Mouse (Mus musculus) embryonic facial prominence, embryonic 12.5 days (tissue): ENCODE measurements at regions not wholly inside any gene's neighbourhood (a gene's known extent, or its start where the extent isn't known, plus 50 kb on each side); places are given as distances from the start of the nearest gene placed in this dataset.

Source experiments
- ATAC-seq: fragments of 200-750 bp; cut with Nextera tagmentation; 2 replicates; pipeline ENCODE4 v1.8.0; 2017; ENCODE audit not compliant: insufficient number of reproducible peaks, insufficient read depth, low FRiP score, low TSS enrichment
- H3K27ac ChIP-seq: fragments of 300-500 bp; sonication (generic); 2 replicates; pipeline ENCODE4 v1.5.1; 2016; ENCODE audit warnings: mild to moderate bottlenecking
- H3K27me3 ChIP-seq: fragments of 300-500 bp; sonication (generic); 2 replicates; pipeline ENCODE4 v1.6.1; 2016; ENCODE audit warnings: mild to moderate bottlenecking, moderate library complexity
- H3K36me3 ChIP-seq: fragments of 300-500 bp; sonication (generic); 2 replicates; pipeline ENCODE4 v1.6.1; 2016; ENCODE audit warnings: mild to moderate bottlenecking
- H3K4me1 ChIP-seq: fragments of 300-500 bp; sonication (generic); 2 replicates; pipeline ENCODE4 v1.6.1; 2016
- H3K4me2 ChIP-seq: fragments of 300-500 bp; sonication (generic); replicated peaks from 2 replicates; pipeline ENCODE4 v1.6.1; 2016; ENCODE audit warnings: mild to moderate bottlenecking, moderate library complexity
- H3K4me3 ChIP-seq: fragments of 300-500 bp; sonication (generic); 2 replicates; pipeline ENCODE4 v1.5.1; 2016; ENCODE audit warnings: mild to moderate bottlenecking
- H3K9ac ChIP-seq: fragments of 300-500 bp; sonication (generic); 2 replicates; pipeline ENCODE4 v1.6.1; 2016; ENCODE audit warnings: mild to moderate bottlenecking, moderate library complexity
- H3K9me3 ChIP-seq: fragments of 300-500 bp; sonication (generic); 2 replicates; pipeline ENCODE4 v1.6.1; 2016; ENCODE audit warnings: mild to moderate bottlenecking, moderate library complexity
- WGBS: fragments of 180-500 bp; shearing (Covaris S2); methylation state at CpG from one replicate; pipeline ENCODE4 v1.1.7; 2016; 5-methylcytosine and 5-hydroxymethylcytosine counted together

- no peak overlapping the region for H3K4me2 ChIP-seq
- WGBS: 75% methylated on average over 1 of the region's 1 CpGs
- no peaks in the 10 kb centered on the region for H3K36me3 ChIP-seq
- H3K27ac ChIP-seq: no peak overlapping the region
- ATAC-seq: no peak
- H3K9me3 ChIP-seq: no peaks in the 10 kb centered on the region
- no peak overlapping the region for H3K4me3 ChIP-seq
- H3K4me1 ChIP-seq: no peaks in the 10 kb centered on the region
- no peak overlapping the region for H3K9ac ChIP-seq
- no peaks in the 10 kb centered on the region for H3K27me3 ChIP-seq
Observed at GRCm38 (mm10) chr1:19528871-19529270, 320.2 kb downstream of the Tfap2b start.

GRCm38 (mm10) chr1:19531406-19531805, 322.7 kb downstream of the Tfap2b start:
- Histone ChIP-seq H3K36me3 (no peaks in the 10 kb centered on the region), H3K4me1 (no peaks in the 10 kb centered on the region), H3K9me3 (no peaks in the 10 kb centered on the region), H3K4me2 (no peak overlapping the region), H3K27me3 (no peaks in the 10 kb centered on the region), H3K4me3 (no peak overlapping the region), H3K9ac (no peak overlapping the region), H3K27ac (no peak overlapping the region)
- WGBS: 80% methylated on average over 1 of the region's 1 CpGs
- no peak for ATAC-seq

- no peaks in the 10 kb centered on the region for H3K27me3 ChIP-seq
- no peaks in the 10 kb centered on the region for H3K36me3 ChIP-seq
- no peak for ATAC-seq
- H3K4me1 ChIP-seq: no peaks in the 10 kb centered on the region
- no peaks in the 10 kb centered on the region for H3K9me3 ChIP-seq
- no peak overlapping the region for H3K4me3 ChIP-seq
- WGBS: 45% methylated on average over 2 of the region's 2 CpGs
- H3K4me2 ChIP-seq: no peak overlapping the region
- no peak overlapping the region for H3K9ac ChIP-seq
- no peak overlapping the region for H3K27ac ChIP-seq
Observed at GRCm38 (mm10) chr1:19534990-19535389, 326.3 kb downstream of the Tfap2b start.

- ATAC-seq: no peak
- Histone ChIP-seq H3K9me3 (no peaks in the 10 kb centered on the region), H3K36me3 (no peaks in the 10 kb centered on the region), H3K4me1 (no peaks in the 10 kb centered on the region), H3K27ac (no peak overlapping the region), H3K9ac (no peak overlapping the region), H3K4me3 (no peak overlapping the region), H3K27me3 (no peaks in the 10 kb centered on the region), H3K4me2 (no peak overlapping the region)
- 62% methylated on average over 1 of the region's 1 CpGs for WGBS
Observed at GRCm38 (mm10) chr1:19543011-19543410, 334.3 kb downstream of the Tfap2b start.

- Histone ChIP-seq H3K36me3 (no peaks in the 10 kb centered on the region), H3K4me1 (peaks cover 3% of the 10 kb centered on the region; the same call in 1 of the 2 replicates), H3K4me2 (no peak overlapping the region), H3K9me3 (no peaks in the 10 kb centered on the region), H3K9ac (no peak overlapping the region), H3K27ac (0 out of 2 replicates have a peak overlapping the region, but pooled peaks have one; percentile 60), H3K27me3 (no peaks in the 10 kb centered on the region), H3K4me3 (no peak overlapping the region)
- 33% methylated on average over 3 of the region's 3 CpGs for WGBS
- peak; percentile 15; the same call in 1 of the 2 replicates for ATAC-seq
Observed at GRCm38 (mm10) chr1:19565755-19566154, 357.0 kb downstream of the Tfap2b start.

- Histone ChIP-seq H3K4me3 (no peak overlapping the region), H3K27ac (no peak overlapping the region), H3K4me1 (no peaks in the 10 kb centered on the region), H3K4me2 (no peak overlapping the region), H3K9me3 (no peaks in the 10 kb centered on the region), H3K27me3 (no peaks in the 10 kb centered on the region), H3K36me3 (no peaks in the 10 kb centered on the region), H3K9ac (no peak overlapping the region)
- ATAC-seq: no peak
- WGBS: 50% methylated on average over 12 of the region's 12 CpGs
Observed at GRCm38 (mm10) chr1:19583071-19584034, 374.6 kb downstream of the Tfap2b start.

GRCm38 (mm10) chr1:19605506-19605905, 396.8 kb downstream of the Tfap2b start:
- 81% methylated on average over 7 of the region's 7 CpGs for WGBS
- H3K4me1 ChIP-seq: no peaks in the 10 kb centered on the region

GRCm38 (mm10) chr1:19615688-19616087, 407.0 kb downstream of the Tfap2b start:
- Histone ChIP-seq H3K4me1 (no peaks in the 10 kb centered on the region), H3K9me3 (no peaks in the 10 kb centered on the region), H3K27me3 (no peaks in the 10 kb centered on the region), H3K4me3 (no peak overlapping the region), H3K27ac (no peak overlapping the region), H3K9ac (no peak overlapping the region), H3K4me2 (no peak overlapping the region), H3K36me3 (no peaks in the 10 kb centered on the region)
- WGBS: 75% methylated on average over 4 of the region's 4 CpGs
- ATAC-seq: no peak

More at GRCm38 (mm10) chr1:19605506-19605905, 396.8 kb downstream of the Tfap2b start:
- H3K36me3 ChIP-seq: no peaks in the 10 kb centered on the region
- H3K4me2 ChIP-seq: no peak overlapping the region
- H3K9me3 ChIP-seq: no peaks in the 10 kb centered on the region
- no peak overlapping the region for H3K27ac ChIP-seq
- no peak overlapping the region for H3K9ac ChIP-seq
- ATAC-seq: no peak
- H3K27me3 ChIP-seq: no peaks in the 10 kb centered on the region
- H3K4me3 ChIP-seq: no peak overlapping the region

GRCm38 (mm10) chr1:19639136-19639535, 430.4 kb downstream of the Tfap2b start:
- Histone ChIP-seq H3K27ac (no peak overlapping the region), H3K9me3 (no peaks in the 10 kb centered on the region), H3K4me1 (no peaks in the 10 kb centered on the region), H3K4me3 (no peak overlapping the region), H3K27me3 (no peaks in the 10 kb centered on the region), H3K36me3 (no peaks in the 10 kb centered on the region), H3K4me2 (no peak overlapping the region), H3K9ac (no peak overlapping the region)
- WGBS: 84% methylated on average over 8 of the region's 8 CpGs
- ATAC-seq: no peak

- 87% methylated on average over 2 of the region's 2 CpGs for WGBS
- H3K9ac ChIP-seq: no peak overlapping the region
- no peaks in the 10 kb centered on the region for H3K27me3 ChIP-seq
- H3K36me3 ChIP-seq: no peaks in the 10 kb centered on the region
- no peak overlapping the region for H3K4me2 ChIP-seq
- H3K27ac ChIP-seq: no peak overlapping the region
- ATAC-seq: no peak
- H3K4me3 ChIP-seq: no peak overlapping the region
- no peaks in the 10 kb centered on the region for H3K9me3 ChIP-seq
- no peaks in the 10 kb centered on the region for H3K4me1 ChIP-seq
Observed at GRCm38 (mm10) chr1:19647713-19648589, 439.2 kb downstream of the Tfap2b start.

GRCm38 (mm10) chr1:19662142-19662541, 453.4 kb downstream of the Tfap2b start:
- H3K9ac ChIP-seq: no peak overlapping the region
- H3K27me3 ChIP-seq: no peaks in the 10 kb centered on the region
- H3K4me2 ChIP-seq: no peak overlapping the region
- no peak overlapping the region for H3K4me3 ChIP-seq
- no peak overlapping the region for H3K27ac ChIP-seq
- no peak for ATAC-seq
- WGBS: 91% methylated on average over 5 of the region's 5 CpGs
- H3K36me3 ChIP-seq: no peaks in the 10 kb centered on the region
- no peaks in the 10 kb centered on the region for H3K4me1 ChIP-seq
- no peaks in the 10 kb centered on the region for H3K9me3 ChIP-seq
